Mouse (Mus musculus): Measurements from ENCODE around the gene Sh3bp2. TPM values are rescaled to one million over a fixed set of nuclear protein-coding genes. Genes with fewer than 3 reads are reported as not detected.

Gene Sh3bp2
- polyA plus RNA-seq, 1 experiment = 33.8 TPM

GRCm38 (mm10) chr5:34496745-34497144 is 28.9 kb upstream of the Sh3bp2 start:
- Histone ChIP-seq H3K27ac (ENCODE audit: control insufficient read depth, insufficient read depth, low read length) (no peak overlapping the region), H3K4me3 (ENCODE audit: control insufficient read depth, insufficient read depth, low read length) (no peak overlapping the region), H3K4me1 (replicated peaks; ENCODE audit: control insufficient read depth, insufficient read depth, low read length) (no peaks in the 10 kb centered on the region), H3K36me3 (ENCODE audit: control insufficient read depth, insufficient read depth, low read length) (no peaks in the 10 kb centered on the region), H3K27me3 (ENCODE audit: control insufficient read depth, insufficient read depth, low read length) (no peaks in the 10 kb centered on the region)
- TF ChIP-seq CTCF (IDR thresholded peaks at IDR 0.05; ENCODE audit: borderline replicate concordance, control insufficient read depth, extremely low read depth, insufficient read depth, low read length, poor library complexity) = no peak
- no peak for TF ChIP-seq POLR2A (IDR thresholded peaks at IDR 0.05; ENCODE audit: control insufficient read depth, extremely low read depth, insufficient read depth, low read length, poor library complexity)
- DNase-seq = no peak
- WGBS = 98% methylated on average over 6 of the region's 6 CpGs

DNA sequence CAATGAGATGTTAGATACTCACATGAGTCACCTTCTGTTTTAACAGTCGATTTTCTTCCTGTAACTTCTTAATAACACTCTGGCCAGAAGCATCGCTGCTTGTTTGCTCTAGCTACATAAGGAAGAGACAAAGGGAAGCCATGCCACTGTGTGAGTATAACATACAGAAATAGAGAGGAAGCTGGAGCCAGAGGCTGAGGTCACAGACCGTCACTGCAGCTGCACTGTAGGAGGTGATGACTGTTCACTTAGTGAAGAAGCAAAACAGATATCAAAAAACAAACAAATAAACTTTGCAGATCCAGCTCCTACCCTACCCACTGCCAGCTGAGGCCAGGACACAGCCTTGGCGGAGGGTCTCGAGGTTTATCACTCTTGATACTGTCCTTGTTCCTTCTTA is 24.8 kb upstream of the Sh3bp2 start:
- Histone ChIP-seq H3K27me3 (ENCODE audit: control insufficient read depth, insufficient read depth, low read length) (no peaks in the 10 kb centered on the region), H3K36me3 (ENCODE audit: control insufficient read depth, insufficient read depth, low read length) (no peaks in the 10 kb centered on the region), H3K4me1 (replicated peaks; ENCODE audit: control insufficient read depth, insufficient read depth, low read length) (no peaks in the 10 kb centered on the region), H3K4me3 (ENCODE audit: control insufficient read depth, insufficient read depth, low read length) (no peak overlapping the region), H3K27ac (ENCODE audit: control insufficient read depth, insufficient read depth, low read length) (no peak overlapping the region)
- DNase-seq = no peak
- no peak for TF ChIP-seq CTCF (IDR thresholded peaks at IDR 0.05; ENCODE audit: borderline replicate concordance, control insufficient read depth, extremely low read depth, insufficient read depth, low read length, poor library complexity)
- no peak for TF ChIP-seq POLR2A (IDR thresholded peaks at IDR 0.05; ENCODE audit: control insufficient read depth, extremely low read depth, insufficient read depth, low read length, poor library complexity)
- 89% methylated on average over 5 of the region's 5 CpGs for WGBS

DNA sequence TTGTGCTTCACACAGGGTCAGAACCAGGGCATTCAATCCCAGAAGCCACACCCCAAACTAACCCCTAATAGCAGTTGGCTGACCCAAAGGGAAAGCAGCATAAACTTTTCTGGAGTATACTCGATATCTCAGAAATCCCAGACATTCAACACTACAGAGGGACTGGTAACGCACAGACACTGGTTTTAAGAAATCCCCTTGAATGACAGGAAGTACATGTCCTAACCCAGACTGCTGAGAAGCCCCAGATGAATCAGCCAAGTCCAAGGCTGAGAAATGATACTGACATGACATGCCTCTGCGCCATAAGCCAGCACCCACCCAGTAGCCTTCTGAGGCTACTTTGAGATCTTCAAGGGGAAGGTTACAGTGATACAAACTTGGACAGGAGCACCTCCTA is 24.1 kb upstream of the Sh3bp2 start:
- DNase-seq = no peak
- Histone ChIP-seq H3K27ac (ENCODE audit: control insufficient read depth, insufficient read depth, low read length) (no peak overlapping the region), H3K27me3 (ENCODE audit: control insufficient read depth, insufficient read depth, low read length) (no peaks in the 10 kb centered on the region), H3K36me3 (ENCODE audit: control insufficient read depth, insufficient read depth, low read length) (no peaks in the 10 kb centered on the region), H3K4me3 (ENCODE audit: control insufficient read depth, insufficient read depth, low read length) (no peak overlapping the region), H3K4me1 (replicated peaks; ENCODE audit: control insufficient read depth, insufficient read depth, low read length) (no peaks in the 10 kb centered on the region)
- TF ChIP-seq CTCF (IDR thresholded peaks at IDR 0.05; ENCODE audit: borderline replicate concordance, control insufficient read depth, extremely low read depth, insufficient read depth, low read length, poor library complexity) (no peak), POLR2A (IDR thresholded peaks at IDR 0.05; ENCODE audit: control insufficient read depth, extremely low read depth, insufficient read depth, low read length, poor library complexity) (no peak)
- 92% methylated on average over 3 of the region's 3 CpGs for WGBS

- WGBS = 97% methylated on average over 1 of the region's 1 CpGs
- no peak for DNase-seq
- Histone ChIP-seq H3K4me3 (ENCODE audit: control insufficient read depth, insufficient read depth, low read length) (no peak overlapping the region), H3K4me1 (replicated peaks; ENCODE audit: control insufficient read depth, insufficient read depth, low read length) (no peaks in the 10 kb centered on the region), H3K27me3 (ENCODE audit: control insufficient read depth, insufficient read depth, low read length) (no peaks in the 10 kb centered on the region), H3K27ac (ENCODE audit: control insufficient read depth, insufficient read depth, low read length) (no peak overlapping the region), H3K36me3 (ENCODE audit: control insufficient read depth, insufficient read depth, low read length) (no peaks in the 10 kb centered on the region)
- no peak for TF ChIP-seq CTCF (IDR thresholded peaks at IDR 0.05; ENCODE audit: borderline replicate concordance, control insufficient read depth, extremely low read depth, insufficient read depth, low read length, poor library complexity)
These were observed 23.2 kb upstream of the Sh3bp2 start for GRCm38 (mm10) chr5:34502411-34502810.

DNA sequence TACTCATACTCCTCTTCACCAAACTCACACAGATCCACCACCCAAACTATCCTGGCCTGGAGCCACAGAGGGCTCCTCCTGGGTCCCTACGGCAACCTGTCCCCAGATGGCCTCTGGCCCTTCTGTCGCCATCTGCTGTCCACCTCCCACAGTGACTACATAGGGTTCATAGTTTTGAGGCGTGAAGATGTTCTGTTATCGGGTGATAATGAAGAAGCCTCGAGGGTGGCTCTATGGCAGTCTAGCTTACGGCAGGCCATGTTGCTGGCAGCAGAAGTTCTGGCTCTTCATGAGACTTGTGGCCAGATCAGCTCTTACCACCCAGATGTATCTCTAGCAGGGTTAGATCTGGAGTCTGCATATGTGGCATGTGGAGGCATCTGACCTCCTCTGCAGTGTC is 22.8 kb upstream of the Sh3bp2 start:
- Histone ChIP-seq H3K4me3 (ENCODE audit: control insufficient read depth, insufficient read depth, low read length) (no peak overlapping the region), H3K36me3 (ENCODE audit: control insufficient read depth, insufficient read depth, low read length) (no peaks in the 10 kb centered on the region), H3K27ac (ENCODE audit: control insufficient read depth, insufficient read depth, low read length) (no peak overlapping the region), H3K27me3 (ENCODE audit: control insufficient read depth, insufficient read depth, low read length) (no peaks in the 10 kb centered on the region), H3K4me1 (replicated peaks; ENCODE audit: control insufficient read depth, insufficient read depth, low read length) (no peaks in the 10 kb centered on the region)
- TF ChIP-seq POLR2A (IDR thresholded peaks at IDR 0.05; ENCODE audit: control insufficient read depth, extremely low read depth, insufficient read depth, low read length, poor library complexity) (no peak), CTCF (IDR thresholded peaks at IDR 0.05; ENCODE audit: borderline replicate concordance, control insufficient read depth, extremely low read depth, insufficient read depth, low read length, poor library complexity) (no peak)
- no peak for DNase-seq
- WGBS = 97% methylated on average over 6 of the region's 6 CpGs

- WGBS = 96% methylated on average over 3 of the region's 3 CpGs
- no peak overlapping the region for H3K27ac ChIP-seq (ENCODE audit: control insufficient read depth, insufficient read depth, low read length)
- H3K4me3 ChIP-seq (ENCODE audit: control insufficient read depth, insufficient read depth, low read length) = no peak overlapping the region
- no peaks in the 10 kb centered on the region for H3K36me3 ChIP-seq (ENCODE audit: control insufficient read depth, insufficient read depth, low read length)
- H3K27me3 ChIP-seq (ENCODE audit: control insufficient read depth, insufficient read depth, low read length) = no peaks in the 10 kb centered on the region
- H3K4me1 ChIP-seq (replicated peaks; ENCODE audit: control insufficient read depth, insufficient read depth, low read length) = peaks cover 10% of the 10 kb centered on the region
- DNase-seq = no peak
- no peak for TF ChIP-seq CTCF (IDR thresholded peaks at IDR 0.05; ENCODE audit: borderline replicate concordance, control insufficient read depth, extremely low read depth, insufficient read depth, low read length, poor library complexity)
- no peak for TF ChIP-seq POLR2A (IDR thresholded peaks at IDR 0.05; ENCODE audit: control insufficient read depth, extremely low read depth, insufficient read depth, low read length, poor library complexity)
These were observed 13.2 kb upstream of the Sh3bp2 start for GRCm38 (mm10) chr5:34512486-34512885.

- H3K36me3 ChIP-seq (ENCODE audit: control insufficient read depth, insufficient read depth, low read length) = no peaks in the 10 kb centered on the region
- peak within 1 kb of the TSS; percentile 77 for H3K4me3 ChIP-seq (ENCODE audit: control insufficient read depth, insufficient read depth, low read length)
- TF ChIP-seq POLR2A (IDR thresholded peaks at IDR 0.05; ENCODE audit: control insufficient read depth, extremely low read depth, insufficient read depth, low read length, poor library complexity) (0 out of 2 replicates have a peak, but pooled peaks have one; percentile 28), CTCF (IDR thresholded peaks at IDR 0.05; ENCODE audit: borderline replicate concordance, control insufficient read depth, extremely low read depth, insufficient read depth, low read length, poor library complexity) (no peak)
- H3K27me3 ChIP-seq (ENCODE audit: control insufficient read depth, insufficient read depth, low read length) = no peaks in the 10 kb centered on the region
- WGBS = under 1% methylated on average over 64 of the region's 64 CpGs
- H3K4me1 ChIP-seq (replicated peaks; ENCODE audit: control insufficient read depth, insufficient read depth, low read length) = peaks cover 10% of the 10 kb centered on the region
- DNase-seq = peak; percentile 97
- no peak within 1 kb of the TSS for H3K27ac ChIP-seq (ENCODE audit: control insufficient read depth, insufficient read depth, low read length)
These were observed 12.0 kb upstream of the Sh3bp2 start, which contains the start of gene Tnip2 for GRCm38 (mm10) chr5:34513466-34514217. TSS of gene Tnip2 (minus strand) at chr5:34513991.

All from thymus, adult 2 months (tissue).